Mouse (Mus musculus): ENCODE results near the gene 4930469K13Rik.

- TF ChIP-seq CTCF (IDR thresholded peaks at IDR 0.05; ENCODE audit: low read depth) (peak; percentile 88), EP300 (optimal IDR thresholded peaks at IDR 0.05) (no peak)
Measured at GRCm38 (mm10) chr11:34073776-34074175, 24.6 kb downstream of the 4930469K13Rik start.

Measured in stomach, postnatal 0 days (tissue).